Mouse (Mus musculus): ENCODE results near the gene Coro1a.

DNA sequence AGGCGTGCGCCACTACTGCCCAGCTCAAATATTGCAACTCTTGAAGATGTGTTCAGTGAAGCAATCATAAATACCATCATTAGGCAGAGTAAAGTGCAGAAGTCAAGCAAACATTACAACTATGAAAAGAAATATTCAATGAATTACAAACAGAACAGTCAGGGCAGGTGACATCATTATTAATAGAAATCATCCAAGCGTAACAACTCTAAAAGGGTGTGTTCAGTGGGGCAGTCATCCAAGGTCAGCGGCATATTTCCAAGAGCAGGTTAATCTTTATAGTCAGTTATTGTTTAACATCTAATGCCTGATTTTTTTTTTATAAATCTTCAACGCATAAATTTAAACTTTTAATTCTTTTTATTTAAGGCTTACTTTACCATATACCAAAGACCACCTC is 26.4 kb downstream of the Coro1a start:
- no peak for TF ChIP-seq CTCF (IDR thresholded peaks at IDR 0.05)
- no peak for TF ChIP-seq EP300 (IDR thresholded peaks at IDR 0.05)
